Mouse (Mus musculus) brain, embryonic 18.5 days (tissue): ENCODE results near the gene Ifna4.
"Not testable (repeated sequence)": the region's sequence is repeated elsewhere in the genome, so short reads cannot be mapped to it uniquely, and the experiment has no call there.

Experiments
- DNase-seq: peaks from one replicate; pipeline ENCODE4 v3.0.0-alpha.2; 2012; ENCODE audit warnings: low read depth, low spot score

Gene Ifna4

DNA sequence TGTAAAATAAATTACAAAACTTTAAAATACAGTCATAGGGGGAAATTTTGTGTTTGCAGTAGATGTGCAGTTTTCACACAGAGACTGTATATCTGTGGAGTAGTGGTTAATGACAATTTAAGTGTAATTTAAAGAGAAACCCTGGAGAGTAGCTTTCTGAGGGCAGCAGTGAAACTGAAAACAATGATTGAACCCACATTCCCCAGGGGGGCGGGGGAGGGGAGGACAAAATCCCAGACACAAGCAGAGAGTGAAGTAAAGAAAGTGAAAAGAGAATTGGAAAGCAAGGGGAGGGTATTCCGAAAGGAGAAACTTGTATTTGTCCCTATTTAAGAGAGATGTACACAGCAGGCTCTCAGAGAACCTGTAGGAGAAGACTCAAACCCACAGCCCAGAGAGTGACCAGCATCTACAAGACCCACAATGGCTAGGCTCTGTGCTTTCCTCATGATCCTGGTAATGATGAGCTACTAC is at the start of gene Ifna4:
Gene Ifna4 (plus strand): TSS at position 424 of the 474 bp plus-strand sequence.
- DNase-seq, result no peak

DNA sequence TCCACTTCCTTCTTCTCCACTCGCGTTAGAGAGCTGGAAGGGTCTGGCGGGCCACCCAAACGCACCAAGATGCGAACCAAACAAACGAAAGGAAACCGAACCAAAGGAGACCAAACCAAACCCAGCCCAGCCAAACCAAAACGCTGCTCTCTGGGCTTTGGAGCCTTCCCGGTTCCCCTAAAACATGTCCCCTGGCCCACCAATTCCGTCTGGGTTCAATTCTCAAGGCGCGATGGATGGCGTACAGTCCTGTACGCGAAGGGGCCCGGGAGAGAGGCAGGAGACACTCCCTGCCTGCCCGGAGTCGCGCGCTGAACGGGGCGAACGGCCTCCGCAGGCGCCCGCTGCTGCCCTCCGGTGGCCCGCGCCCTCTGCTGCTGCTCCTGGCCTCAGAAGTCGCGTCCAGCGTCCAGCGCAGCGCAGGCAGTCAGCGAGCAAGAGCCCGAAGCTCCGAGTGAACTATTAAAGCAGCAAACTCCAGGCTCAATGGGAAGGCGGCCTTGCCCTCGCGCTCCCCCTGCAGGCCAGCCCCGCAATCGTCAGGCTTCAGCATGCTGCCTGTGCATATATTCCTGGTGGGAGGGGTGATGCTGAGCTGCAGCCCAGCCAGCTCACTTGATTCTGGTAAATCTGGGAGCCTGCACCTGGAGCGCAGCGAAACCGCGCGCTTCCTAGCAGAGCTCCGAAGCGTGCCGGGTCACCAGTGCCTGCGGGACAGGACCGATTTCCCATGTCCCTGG is 47.6 kb upstream of the Ifna4 start, which contains the start of gene Gm13275:
Gene Gm13275 (plus strand): TSS at position 552 of the 740 bp plus-strand sequence.
- DNase-seq, result not testable (repeated sequence)

DNA sequence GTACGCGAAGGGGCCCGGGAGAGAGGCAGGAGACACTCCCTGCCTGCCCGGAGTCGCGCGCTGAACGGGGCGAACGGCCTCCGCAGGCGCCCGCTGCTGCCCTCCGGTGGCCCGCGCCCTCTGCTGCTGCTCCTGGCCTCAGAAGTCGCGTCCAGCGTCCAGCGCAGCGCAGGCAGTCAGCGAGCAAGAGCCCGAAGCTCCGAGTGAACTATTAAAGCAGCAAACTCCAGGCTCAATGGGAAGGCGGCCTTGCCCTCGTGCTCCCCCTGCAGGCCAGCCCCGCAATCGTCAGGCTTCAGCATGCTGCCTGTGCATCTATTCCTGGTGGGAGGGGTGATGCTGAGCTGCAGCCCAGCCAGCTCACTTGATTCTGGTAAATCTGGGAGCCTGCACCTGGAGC is 44.6 kb upstream of the Ifna4 start, which contains the start of gene Gm13279:
Gene Gm13279 (plus strand): TSS at position 301 of the 400 bp plus-strand sequence.
- DNase-seq, result not testable (repeated sequence)

DNA sequence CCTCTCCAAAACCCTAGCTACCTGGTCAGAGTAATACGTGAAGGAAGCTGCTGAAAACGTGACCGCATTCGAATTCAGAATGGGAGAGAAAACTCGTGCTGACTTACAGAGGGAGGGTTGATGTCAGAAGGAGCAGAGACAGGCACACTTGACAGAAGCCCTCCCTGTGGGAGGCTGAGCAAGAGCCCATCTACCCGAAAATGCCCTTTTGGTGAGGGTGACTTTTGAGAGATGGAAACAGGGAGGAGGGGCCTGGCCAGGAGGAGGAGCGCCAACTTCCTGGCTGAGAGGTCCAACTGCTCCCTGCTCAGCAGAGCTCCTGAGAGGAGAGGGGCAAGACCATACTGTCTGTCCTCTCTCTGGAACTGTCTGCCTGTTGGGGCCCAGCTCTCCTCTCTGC is 42.3 kb upstream of the Ifna4 start, which contains the start of gene Gm13285:
Gene Gm13285 (plus strand): TSS at position 301 of the 400 bp plus-strand sequence.
- DNase-seq, result not testable (repeated sequence)

DNA sequence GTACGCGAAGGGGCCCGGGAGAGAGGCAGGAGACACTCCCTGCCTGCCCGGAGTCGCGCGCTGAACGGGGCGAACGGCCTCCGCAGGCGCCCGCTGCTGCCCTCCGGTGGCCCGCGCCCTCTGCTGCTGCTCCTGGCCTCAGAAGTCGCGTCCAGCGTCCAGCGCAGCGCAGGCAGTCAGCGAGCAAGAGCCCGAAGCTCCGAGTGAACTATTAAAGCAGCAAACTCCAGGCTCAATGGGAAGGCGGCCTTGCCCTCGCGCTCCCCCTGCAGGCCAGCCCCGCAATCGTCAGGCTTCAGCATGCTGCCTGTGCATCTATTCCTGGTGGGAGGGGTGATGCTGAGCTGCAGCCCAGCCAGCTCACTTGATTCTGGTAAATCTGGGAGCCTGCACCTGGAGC is 38.7 kb upstream of the Ifna4 start, which contains the start of gene Gm13287:
Gene Gm13287 (plus strand): TSS at position 301 of the 400 bp plus-strand sequence.
- DNase-seq, result not testable (repeated sequence)

DNA sequence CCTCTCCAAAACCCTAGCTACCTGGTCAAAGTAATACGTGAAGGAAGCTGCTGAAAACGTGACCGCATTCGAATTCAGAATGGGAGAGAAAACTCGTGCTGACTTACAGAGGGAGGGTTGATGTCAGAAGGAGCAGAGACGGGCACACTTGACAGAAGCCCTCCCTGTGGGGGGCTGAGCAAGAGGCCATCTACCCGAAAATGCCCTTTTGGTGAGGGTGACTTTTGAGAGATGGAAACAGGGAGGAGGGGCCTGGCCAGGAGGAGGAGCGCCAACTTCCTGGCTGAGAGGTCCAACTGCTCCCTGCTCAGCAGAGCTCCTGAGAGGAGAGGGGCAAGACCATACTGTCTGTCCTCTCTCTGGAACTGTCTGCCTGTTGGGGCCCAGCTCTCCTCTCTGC is 36.4 kb upstream of the Ifna4 start, which contains the start of gene Gm13288:
Gene Gm13288 (plus strand): TSS at position 301 of the 400 bp plus-strand sequence.
- DNase-seq, result not testable (repeated sequence)

DNA sequence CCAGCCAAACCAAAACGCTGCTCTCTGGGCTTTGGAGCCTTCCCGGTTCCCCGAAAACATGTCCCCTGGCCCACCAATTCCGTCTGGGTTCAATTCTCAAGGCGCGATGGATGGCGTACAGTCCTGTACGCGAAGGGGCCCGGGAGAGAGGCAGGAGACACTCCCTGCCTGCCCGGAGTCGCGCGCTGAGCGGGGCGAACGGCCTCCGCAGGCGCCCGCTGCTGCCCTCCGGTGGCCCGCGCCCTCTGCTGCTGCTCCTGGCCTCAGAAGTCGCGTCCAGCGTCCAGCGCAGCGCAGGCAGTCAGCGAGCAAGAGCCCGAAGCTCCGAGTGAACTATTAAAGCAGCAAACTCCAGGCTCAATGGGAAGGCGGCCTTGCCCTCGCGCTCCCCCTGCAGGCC is 35.9 kb upstream of the Ifna4 start:
- not testable (repeated sequence) for DNase-seq

DNA sequence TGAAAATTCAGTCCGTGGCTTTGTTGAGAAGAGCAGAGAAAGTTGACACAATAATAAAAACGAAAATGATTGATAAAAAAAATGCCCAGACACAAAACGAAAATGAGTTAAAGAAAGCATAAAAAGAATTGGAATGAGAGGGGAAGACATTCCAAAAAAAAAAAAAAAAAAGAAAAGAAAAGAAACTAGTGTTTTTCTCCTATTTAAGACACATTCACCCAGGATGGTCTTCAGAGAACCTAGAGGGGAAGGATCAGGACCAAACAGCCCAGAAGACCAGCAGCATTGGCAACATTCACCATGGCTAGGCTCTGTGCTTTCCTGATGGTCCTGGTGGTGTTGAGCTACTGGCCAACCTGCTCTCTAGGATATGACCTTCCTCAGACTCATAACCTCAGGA is 25.7 kb upstream of the Ifna4 start, which contains the start of gene Ifna7:
Gene Ifna7 (plus strand): TSS at position 301 of the 400 bp plus-strand sequence.
- DNase-seq, result no peak

DNA sequence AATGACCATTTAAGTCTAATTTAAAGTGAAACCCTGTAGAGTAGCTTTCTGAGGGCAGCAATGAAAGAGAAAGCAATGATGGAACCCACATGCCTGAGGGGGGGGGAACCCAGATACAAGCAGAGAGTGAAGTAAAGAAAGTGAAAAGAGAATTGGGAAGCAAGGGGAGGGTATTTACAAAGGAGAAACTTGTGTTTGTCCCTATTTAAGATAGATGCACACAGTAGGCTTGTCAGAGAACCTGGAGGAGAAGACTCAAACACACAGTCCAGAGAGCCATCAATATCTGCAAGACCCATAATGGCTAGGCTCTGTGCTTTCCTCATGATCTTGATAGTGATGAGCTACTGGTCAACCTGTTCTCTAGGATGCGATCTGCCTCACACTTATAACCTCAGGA is 22.0 kb upstream of the Ifna4 start, which contains the start of gene Ifna11:
Gene Ifna11 (plus strand): TSS at position 301 of the 400 bp plus-strand sequence.
- DNase-seq, result no peak

DNA sequence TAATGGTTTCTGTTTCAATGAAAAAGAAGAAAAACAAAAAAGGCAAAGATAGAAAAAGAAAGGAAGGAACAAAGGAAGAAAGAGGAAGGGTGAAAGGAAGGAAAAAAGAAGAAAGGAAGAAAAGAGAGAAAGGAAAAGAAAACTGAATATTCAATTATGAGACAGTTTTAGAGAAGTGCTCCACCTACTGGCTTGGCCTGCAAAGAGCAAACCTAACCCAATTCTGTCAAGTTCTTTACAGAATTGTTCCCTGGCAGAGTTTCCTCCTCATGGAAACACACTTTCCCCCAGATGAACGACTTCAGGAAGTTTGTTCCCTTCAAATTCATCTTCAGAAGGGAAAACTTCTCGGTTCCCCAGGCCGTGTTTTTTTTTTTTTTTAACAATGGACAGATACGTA is 18.7 kb upstream of the Ifna4 start:
- DNase-seq, result no peak

DNA sequence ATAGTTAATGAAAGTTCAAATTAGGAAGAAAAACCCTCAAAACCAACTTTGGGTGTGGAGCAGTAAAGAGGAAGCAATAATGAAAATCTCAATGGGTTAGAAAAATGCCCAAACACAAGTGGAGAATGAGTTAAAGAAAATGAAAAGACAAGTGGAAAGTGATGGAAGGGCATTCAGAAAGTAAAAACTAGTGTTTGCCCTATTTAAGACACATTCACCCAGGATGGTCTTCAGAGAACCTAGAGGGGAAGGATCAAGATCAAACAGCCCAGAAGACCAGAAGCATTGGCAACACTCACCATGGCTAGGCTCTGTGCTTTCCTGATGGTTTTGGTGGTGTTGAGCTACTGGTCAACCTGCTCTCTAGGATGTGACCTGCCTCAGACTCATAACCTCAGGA is 14.5 kb upstream of the Ifna4 start, which contains the start of gene Ifna6:
Gene Ifna6 (plus strand): TSS at position 301 of the 400 bp plus-strand sequence.
- not testable (repeated sequence) for DNase-seq

DNA sequence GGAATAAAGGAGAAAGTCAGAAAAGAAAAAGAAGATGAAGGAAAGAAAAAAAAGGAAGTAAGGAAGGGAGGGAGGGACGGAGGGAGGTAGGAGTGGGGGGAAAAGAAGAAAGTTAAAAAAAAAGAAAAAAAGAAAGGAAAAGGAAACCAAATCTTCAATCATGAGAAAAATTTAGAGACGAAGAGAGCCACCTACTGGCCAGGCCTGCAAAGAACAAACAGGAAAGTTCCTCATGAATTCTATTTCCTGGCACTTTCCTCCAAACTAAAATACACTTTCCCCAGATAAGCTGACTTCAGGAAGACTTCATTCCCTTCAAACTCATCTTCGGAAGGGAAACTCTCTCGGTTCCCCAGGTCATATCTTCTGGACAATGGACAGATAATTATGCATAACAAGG is 11.1 kb upstream of the Ifna4 start:
- no peak for DNase-seq

DNA sequence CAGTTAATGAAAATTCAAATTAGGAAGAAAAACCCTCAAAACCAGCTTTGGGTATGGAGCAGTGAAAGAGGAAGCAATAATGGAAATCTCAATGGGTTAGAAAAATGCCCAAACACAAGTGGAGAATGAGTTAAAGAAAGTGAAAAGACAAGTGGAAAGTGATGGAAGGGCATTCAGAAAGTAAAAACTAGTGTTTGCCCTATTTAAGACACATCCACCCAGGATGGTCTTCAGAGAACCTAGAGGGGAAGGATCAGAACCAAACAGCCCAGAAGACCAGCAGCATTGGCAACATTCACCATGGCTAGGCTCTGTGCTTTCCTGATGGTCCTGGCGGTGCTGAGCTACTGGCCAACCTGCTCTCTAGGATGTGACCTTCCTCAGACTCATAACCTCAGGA is 6.4 kb upstream of the Ifna4 start, which contains the start of gene Ifna5:
Gene Ifna5 (plus strand): TSS at position 301 of the 400 bp plus-strand sequence.
- not testable (repeated sequence) for DNase-seq

DNA sequence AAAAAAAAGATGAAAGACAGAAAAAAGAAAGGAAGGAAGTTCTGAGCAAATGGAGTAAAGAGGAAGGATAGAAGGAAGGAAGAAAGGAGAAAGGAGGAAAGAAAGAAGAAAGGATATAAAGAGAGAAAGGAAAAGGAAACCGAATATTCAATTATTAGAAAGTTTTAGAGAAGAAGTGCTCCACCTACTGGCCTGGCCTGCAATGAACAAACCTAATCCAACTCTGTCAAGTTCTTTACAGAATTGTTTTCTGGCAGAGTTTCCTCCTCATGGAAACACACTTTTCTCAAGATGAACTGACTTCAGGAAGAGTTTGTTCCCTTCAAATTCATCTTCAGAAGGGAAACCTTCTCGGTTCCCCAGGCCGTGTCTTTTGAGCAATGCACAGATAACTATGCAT is 2.8 kb upstream of the Ifna4 start:
- no peak for DNase-seq

DNA sequence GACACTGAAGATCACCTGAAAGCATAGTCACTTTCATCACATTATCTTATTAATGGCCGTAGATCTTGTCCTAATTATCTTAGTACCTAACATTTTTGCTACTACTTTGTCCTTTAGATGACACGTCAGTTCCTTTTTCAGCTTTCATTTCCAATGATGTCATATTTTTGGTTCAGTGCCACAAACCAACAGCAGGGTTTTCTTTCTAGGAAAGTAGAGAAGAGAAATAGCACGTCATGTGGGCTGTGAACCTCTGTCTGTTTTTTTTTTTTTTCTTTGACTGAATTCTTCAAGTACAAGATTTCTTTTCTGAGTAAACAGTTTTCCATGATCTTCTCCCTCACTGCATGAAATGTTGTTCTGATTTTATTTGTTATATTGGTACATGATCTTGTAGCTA is 1.6 kb upstream of the Ifna4 start:
- no peak for DNase-seq

DNA sequence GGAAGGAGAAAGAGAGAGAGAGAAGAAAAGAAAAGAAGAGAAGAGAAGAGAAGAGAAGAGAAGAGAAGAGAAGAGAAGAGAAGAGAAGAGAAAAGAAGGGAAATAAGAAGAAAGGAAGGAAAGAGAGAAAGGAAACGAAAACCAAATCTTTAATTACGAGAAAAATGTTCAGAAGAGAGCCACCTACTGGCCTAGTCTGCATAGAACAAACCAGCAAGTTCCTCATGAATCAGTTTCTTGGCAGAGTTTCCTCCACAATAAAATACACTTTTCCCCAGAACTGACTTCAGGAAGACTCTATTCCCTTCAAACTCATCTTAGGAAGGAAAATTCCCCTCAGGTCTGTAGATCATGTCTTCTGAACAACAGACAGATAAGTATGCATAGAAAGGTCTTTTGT is 3.7 kb downstream of the Ifna4 start:
- DNase-seq, result no peak

DNA sequence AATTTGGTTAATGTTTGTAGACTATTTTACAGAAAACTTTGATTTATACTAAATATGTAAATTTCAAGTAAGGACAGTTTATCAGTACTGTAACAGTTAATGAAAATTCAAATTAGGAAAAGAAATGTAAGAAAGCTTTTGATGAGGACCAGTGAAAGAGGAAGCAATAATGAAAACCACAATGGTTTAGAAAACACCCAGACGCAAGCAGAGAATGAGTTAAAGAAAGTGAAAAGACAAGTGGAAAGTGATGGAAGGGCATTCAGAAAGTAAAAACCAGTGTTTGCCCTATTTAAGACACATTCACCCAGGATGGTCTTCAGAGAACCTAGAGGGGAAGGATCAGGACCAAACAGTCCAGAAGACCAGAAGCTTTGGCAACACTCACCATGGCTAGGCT is 8.0 kb downstream of the Ifna4 start, which contains the start of gene Ifna1:
Gene Ifna1 (plus strand): TSS at position 390 of the 400 bp plus-strand sequence.
- no peak for DNase-seq

DNA sequence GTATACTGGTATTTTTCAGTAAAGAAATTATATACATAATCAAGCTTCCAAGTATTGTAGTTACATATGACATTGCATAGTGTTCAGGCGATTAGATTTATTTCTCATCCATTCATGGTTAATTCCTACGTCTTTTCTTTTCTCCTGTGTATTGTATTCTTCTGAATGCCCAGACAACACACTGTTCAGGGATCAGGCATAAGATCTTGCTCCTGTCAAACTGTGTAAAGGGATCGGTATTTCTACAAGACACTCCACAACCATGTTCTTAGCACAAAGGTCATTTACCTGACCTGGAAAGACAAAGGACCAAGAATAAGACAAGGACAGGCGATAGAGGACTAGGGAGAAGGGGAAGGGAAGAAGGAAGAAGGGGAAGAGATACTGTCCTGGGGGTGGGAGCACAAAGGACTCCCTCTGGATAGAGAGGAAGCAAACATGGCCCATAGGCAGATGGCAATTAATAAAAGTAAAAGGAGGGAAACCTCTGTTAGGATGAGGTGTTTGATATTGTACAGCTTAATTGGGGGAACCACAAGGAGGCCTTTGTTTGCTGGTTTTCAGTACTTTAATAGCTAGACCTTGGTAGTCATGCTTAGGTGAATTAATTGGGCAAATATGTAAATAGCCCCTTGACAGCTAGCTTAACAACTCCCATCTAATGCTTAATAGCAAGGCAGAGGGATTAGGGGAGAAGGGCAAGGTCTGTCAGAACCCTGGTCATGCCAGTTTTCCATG is 9.5 kb downstream of the Ifna4 start:
- DNase-seq, result no peak

DNA sequence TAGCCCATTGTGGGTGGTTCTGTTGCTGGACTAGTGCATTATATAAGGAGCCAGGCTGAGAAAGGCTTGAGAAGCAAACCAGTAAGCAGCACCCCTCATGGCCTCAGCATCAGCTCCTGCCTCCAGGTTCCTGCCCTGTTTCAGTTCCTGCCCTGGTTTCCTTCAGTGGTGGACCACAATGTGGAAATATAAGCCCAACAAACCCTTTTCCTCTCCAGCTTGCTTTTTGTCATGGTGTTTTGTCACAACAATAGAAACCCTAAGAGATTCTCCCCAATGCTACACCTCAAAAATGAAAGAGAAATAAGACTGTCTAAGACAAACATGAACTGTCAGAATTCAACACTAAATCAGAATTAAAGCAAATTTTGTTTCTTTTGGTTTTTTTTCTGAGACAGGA is 17.6 kb downstream of the Ifna4 start:
- DNase-seq, result no peak

DNA sequence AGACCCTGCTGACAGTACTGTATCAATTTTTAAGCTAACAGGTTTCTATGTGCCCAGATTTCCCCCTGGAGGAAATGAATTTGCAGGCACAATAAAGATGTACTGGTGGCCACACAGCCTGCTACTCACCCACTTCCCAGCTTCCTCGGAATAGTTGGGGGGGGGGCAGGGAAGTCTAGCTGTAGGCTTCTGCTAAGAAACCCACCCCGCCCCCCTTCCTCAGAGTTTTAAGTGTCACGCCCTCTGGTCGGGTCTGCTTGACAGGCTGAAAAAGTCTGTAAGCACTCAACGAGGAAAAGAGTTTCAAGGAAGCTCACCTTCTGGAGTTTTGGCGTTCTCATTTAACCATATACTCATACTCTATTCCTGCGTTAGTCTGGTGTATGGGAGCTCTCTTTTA is 21.6 kb downstream of the Ifna4 start:
- DNase-seq, result no peak

DNA sequence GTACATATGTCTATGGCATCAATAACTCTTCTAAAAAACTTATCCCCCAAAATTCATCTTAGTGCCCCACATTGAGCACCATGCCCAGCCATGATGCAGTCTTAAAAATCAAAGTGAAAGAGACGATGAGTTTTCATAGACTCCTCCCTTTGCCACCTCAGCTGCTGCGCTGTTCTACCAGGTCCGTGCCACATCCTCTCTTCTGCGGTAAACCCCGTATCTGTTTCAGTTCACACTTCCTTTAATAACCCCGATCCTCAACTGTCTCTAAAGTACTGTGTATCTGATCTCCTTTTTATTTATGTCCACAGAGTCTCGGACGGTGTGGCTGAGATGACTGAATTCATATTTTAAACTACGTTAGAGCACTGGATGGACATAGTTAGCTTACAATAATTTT is 22.9 kb downstream of the Ifna4 start:
- DNase-seq, result no peak
